Comparison of ENCODE assay signal across 25 mouse cellular contexts in the genomic region with DNA sequence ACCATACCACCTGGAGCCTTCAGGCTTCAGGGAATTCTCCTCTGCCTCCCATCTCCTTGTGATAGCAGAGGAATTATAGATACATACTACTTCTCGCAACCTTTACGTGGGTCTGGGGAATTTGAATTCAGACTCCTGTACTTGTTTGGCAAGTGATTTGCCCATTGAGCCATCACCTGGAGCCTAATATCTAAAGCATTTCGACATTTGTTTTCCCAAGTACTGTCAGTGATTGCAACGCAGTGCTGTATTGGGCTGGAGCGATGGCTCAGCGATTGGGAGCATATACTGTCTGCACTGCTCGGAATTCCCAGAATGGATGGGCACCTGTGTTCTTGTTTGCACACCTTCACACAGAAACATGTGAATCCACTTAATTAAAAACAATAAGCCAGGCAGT.
"Had no signal": no experiment of that assay in that cellular context is flagged by ENCODE, and none has a peak within 500 bp of the region (broad histone marks: within the 10 kb centered on the region; RNA-seq: fewer than 3 reads in every experiment).

No protein-coding gene starts in this region.

- H3K4me2 ChIP-seq: heart, embryonic 13.5 days; heart, embryonic 15.5 days; hindbrain, embryonic 13.5 days; hindbrain, embryonic 15.5 days; kidney, embryonic 15.5 days; limb, embryonic 13.5 days; limb, embryonic 15.5 days; liver, embryonic 11.5 days; liver, embryonic 13.5 days had no signal

- H3K27ac ChIP-seq: heart, embryonic 10.5 days; heart, embryonic 13.5 days; heart, embryonic 15.5 days; hindbrain, embryonic 13.5 days; hindbrain, embryonic 15.5 days; hindbrain, postnatal 0 days; kidney, embryonic 15.5 days; kidney, postnatal 0 days; limb, embryonic 13.5 days; limb, embryonic 15.5 days; liver, embryonic 13.5 days had no signal

- H3K36me3 ChIP-seq: heart, embryonic 10.5 days; heart, embryonic 13.5 days; heart, embryonic 15.5 days; hindbrain, embryonic 13.5 days; hindbrain, embryonic 15.5 days; limb, embryonic 13.5 days; limb, embryonic 15.5 days; liver, embryonic 13.5 days had no signal

- H3K27me3 ChIP-seq: heart, embryonic 13.5 days; heart, embryonic 15.5 days; hindbrain, embryonic 13.5 days; hindbrain, embryonic 15.5 days; kidney, embryonic 15.5 days; limb, embryonic 13.5 days; limb, embryonic 15.5 days; liver, embryonic 13.5 days had no signal

- H3K4me3 ChIP-seq: heart, embryonic 10.5 days; heart, embryonic 13.5 days; heart, embryonic 15.5 days; hindbrain, embryonic 13.5 days; hindbrain, embryonic 15.5 days; kidney, embryonic 15.5 days; limb, embryonic 13.5 days; limb, embryonic 15.5 days; liver, embryonic 13.5 days had no signal

- H3K4me1 ChIP-seq: heart, embryonic 10.5 days; heart, embryonic 13.5 days; heart, embryonic 15.5 days; hindbrain, embryonic 13.5 days; hindbrain, embryonic 15.5 days; kidney, embryonic 15.5 days; liver, embryonic 13.5 days had no signal

- H3K9ac ChIP-seq: heart, embryonic 13.5 days; heart, embryonic 15.5 days; hindbrain, embryonic 13.5 days; hindbrain, embryonic 15.5 days; kidney, embryonic 15.5 days; limb, embryonic 13.5 days; limb, embryonic 15.5 days; liver, embryonic 13.5 days had no signal

- H3K9me3 ChIP-seq: heart, embryonic 10.5 days; heart, embryonic 15.5 days; hindbrain, embryonic 13.5 days; hindbrain, embryonic 15.5 days; kidney, embryonic 15.5 days; limb, embryonic 13.5 days; limb, embryonic 15.5 days; liver, embryonic 13.5 days had no signal

- DNase-seq: gastrocnemius, postnatal 14 days; gastrocnemius, postnatal 36 days; heart, adult 18-20 months; heart, postnatal 14 days; heart, postnatal 36 days; kidney, adult 11 months; kidney, adult 2 months; kidney, adult 9 months; kidney, postnatal 14 days; kidney, postnatal 36 days; layer of hippocampus, adult 9-11 months; layer of hippocampus, postnatal 36 days; left cerebral cortex, postnatal 4 days; liver, embryonic 13.5 days had no signal

- ATAC-seq: hindbrain, postnatal 0 days had no signal
